Mouse (Mus musculus) layer of hippocampus, postnatal 14 days (tissue): ENCODE results near the gene Rab14. TPM values are rescaled to one million over a fixed set of nuclear protein-coding genes. Genes with fewer than 3 reads are reported as not detected.

Experiments
- DNase-seq, 2 experiments: peaks; one replicate each; pipeline ENCODE4 v3.0.0; 2021 to 2022; ENCODE audit warnings: low spot score in 2 of 2, mixed read lengths in 1 of 2
- total RNA-seq, 2 experiments: library from RNA; stranded (reverse); gene quantifications; 2 replicates each; pipeline ENCODE4 v1.2.3; 2021

The Rab14 gene
- total RNA-seq, 2 experiments from 2014 or later, result 229 to 234 TPM

GRCm38 (mm10) chr2:35199971-35200897 is 686 bp downstream of the Rab14 start:
- DNase-seq, result peak in 1 of 2 experiments; percentile 48

- DNase-seq, result no peak
Observed at GRCm38 (mm10) chr2:35199541-35199940, 1.4 kb downstream of the Rab14 start.

- no peak for DNase-seq
Observed at GRCm38 (mm10) chr2:35195626-35196544, 5.0 kb downstream of the Rab14 start.

- DNase-seq, result no peak
Observed at GRCm38 (mm10) chr2:35193976-35194375, 6.9 kb downstream of the Rab14 start.

GRCm38 (mm10) chr2:35188929-35189328 is 12.0 kb downstream of the Rab14 start:
- DNase-seq, result no peak

- no peak for DNase-seq
Observed at GRCm38 (mm10) chr2:35183115-35183673, 17.7 kb downstream of the Rab14 start.

- no peak for DNase-seq
Observed at GRCm38 (mm10) chr2:35178153-35178552, 22.8 kb downstream of the Rab14 start.

- no peak for DNase-seq
Observed at GRCm38 (mm10) chr2:35175281-35176065, 25.4 kb downstream of the Rab14 start.

GRCm38 (mm10) chr2:35174100-35174499 is 26.8 kb downstream of the Rab14 start:
- DNase-seq, result no peak

- no peak for DNase-seq
Observed at GRCm38 (mm10) chr2:35173666-35174065, 27.3 kb downstream of the Rab14 start.

GRCm38 (mm10) chr2:35172246-35172645 is 28.7 kb downstream of the Rab14 start:
- DNase-seq, result no peak

GRCm38 (mm10) chr2:35171341-35171861 is 29.5 kb downstream of the Rab14 start:
- no peak for DNase-seq

- DNase-seq, result no peak
Observed at GRCm38 (mm10) chr2:35169452-35169851, 31.5 kb downstream of the Rab14 start.

- DNase-seq, result no peak
Observed at GRCm38 (mm10) chr2:35166816-35167215, 34.1 kb downstream of the Rab14 start.

- no peak for DNase-seq
Observed at GRCm38 (mm10) chr2:35165416-35165815, 35.5 kb downstream of the Rab14 start.

GRCm38 (mm10) chr2:35163396-35163795 is 37.5 kb downstream of the Rab14 start:
- no peak for DNase-seq

GRCm38 (mm10) chr2:35161846-35162488 is 39.0 kb downstream of the Rab14 start:
- no peak for DNase-seq

- DNase-seq, result no peak
Observed at GRCm38 (mm10) chr2:35160206-35160605, 40.7 kb downstream of the Rab14 start.

GRCm38 (mm10) chr2:35158358-35158757 is 42.6 kb downstream of the Rab14 start:
- no peak for DNase-seq

GRCm38 (mm10) chr2:35157836-35158235 is 43.1 kb downstream of the Rab14 start:
- DNase-seq, result no peak
